Mouse (Mus musculus) C2C12 (cell line): ENCODE measurements around the gene Il21r. TPM values are rescaled to one million over a fixed set of nuclear protein-coding genes. Genes with fewer than 3 reads are reported as not detected.
A peak's percentile ranks its signal among the peaks of the same experiment; 100 is the strongest.

ENCODE experiments used
- H3K27me3 ChIP-seq: one replicate; pipeline ENCODE4 v1.6.1; 2011; ENCODE audit not compliant: control insufficient read depth, insufficient read depth, insufficient read length
- H3K36me3 ChIP-seq: one replicate; pipeline ENCODE4 v1.6.1; 2011; ENCODE audit not compliant: control insufficient read depth, insufficient read depth
- H3K4me3 ChIP-seq: one replicate; pipeline ENCODE4 v1.5.1; 2011; ENCODE audit warnings: mild to moderate bottlenecking, control low read depth; ENCODE audit not compliant: poor library complexity, insufficient read depth, severe bottlenecking
- H3K79me2 ChIP-seq: one replicate; pipeline ENCODE4 v1.6.1; 2011; ENCODE audit not compliant: control insufficient read depth, insufficient read depth
- H3K79me3 ChIP-seq: one replicate; pipeline ENCODE4 v1.6.1; 2011; ENCODE audit warnings: low read depth, control low read depth
- H3ac ChIP-seq: one replicate; pipeline ENCODE3; 2011; ENCODE audit warnings: low read depth; ENCODE audit not compliant: control insufficient read depth, insufficient read length
- CEBPB ChIP-seq: IDR thresholded peaks from one replicate; pipeline ENCODE4 v1.6.1; 2011; ENCODE audit warnings: low read depth, mild to moderate bottlenecking, control low read depth, moderate library complexity
- CTCF ChIP-seq: IDR thresholded peaks from one replicate; pipeline ENCODE4 v1.5.1; 2011; ENCODE audit not compliant: control insufficient read depth, insufficient read depth, insufficient read length
- FOSL1 ChIP-seq: IDR thresholded peaks from one replicate; pipeline ENCODE4 v1.8.0; 2011; ENCODE audit warnings: mild to moderate bottlenecking, low read length; ENCODE audit not compliant: poor library complexity, insufficient read depth, severe bottlenecking
- MAX ChIP-seq: IDR thresholded peaks from one replicate; pipeline ENCODE4 v1.6.1; 2011; ENCODE audit warnings: mild to moderate bottlenecking, control low read depth
- MYOD1 ChIP-seq: IDR thresholded peaks from one replicate; pipeline ENCODE4 v1.6.1; 2011; ENCODE audit warnings: low read depth; ENCODE audit not compliant: control insufficient read depth, insufficient read length
- MYOG ChIP-seq: IDR thresholded peaks from one replicate; pipeline ENCODE4 v1.6.1; 2011; ENCODE audit not compliant: control insufficient read depth, insufficient read length; ENCODE audit errors: extremely low read depth
- USF1 ChIP-seq: IDR thresholded peaks from one replicate; pipeline ENCODE4 v1.6.1; 2011; ENCODE audit warnings: low read depth, mild to moderate bottlenecking, control low read depth, moderate library complexity
- polyA plus RNA-seq: library from polyadenylated mRNA; unstranded; fragments of >200 nt; fragmentation: generic; extraction: Trizol; gene quantifications from one replicate; pipeline ENCODE4 v1.2.1, GENCODE M21; 2012; ENCODE audit warnings: missing spikeins

Gene Il21r
- polyA plus RNA-seq, 1 experiment, result 0.35 TPM

GRCm38 (mm10) chr7:125596406-125596805 lies 6.8 kb upstream of the Il21r start:
- H3K36me3 ChIP-seq, result no peaks in the 10 kb centered on the region
- no peak overlapping the region for H3K4me3 ChIP-seq
- no peak for TF ChIP-seq MYOG
- TF ChIP-seq CEBPB, result peak; percentile 11
- no peak overlapping the region for H3ac ChIP-seq
- no peaks in the 10 kb centered on the region for H3K79me2 ChIP-seq
- no peaks in the 10 kb centered on the region for H3K79me3 ChIP-seq
- H3K27me3 ChIP-seq, result no peaks in the 10 kb centered on the region

- TF ChIP-seq MAX, result no peak
- no peak for TF ChIP-seq CEBPB
- no peak for TF ChIP-seq FOSL1
- no peak for TF ChIP-seq MYOG
- no peak for TF ChIP-seq MYOD1
- no peak for TF ChIP-seq USF1
- TF ChIP-seq CTCF, result no peak
- Histone ChIP-seq H3K27me3 (no peaks in the 10 kb centered on the region), H3K79me2 (no peaks in the 10 kb centered on the region), H3ac (no peak overlapping the region), H3K4me3 (no peak overlapping the region), H3K36me3 (no peaks in the 10 kb centered on the region), H3K79me3 (no peaks in the 10 kb centered on the region)
Measured at GRCm38 (mm10) chr7:125597083-125597482, 6.1 kb upstream of the Il21r start.

GRCm38 (mm10) chr7:125597516-125598347 lies 5.5 kb upstream of the Il21r start:
- TF ChIP-seq FOSL1 (no peak), USF1 (no peak), MAX (no peak), MYOG (no peak), MYOD1 (no peak), CTCF (no peak), CEBPB (no peak)

GRCm38 (mm10) chr7:125599373-125599973 lies 3.8 kb upstream of the Il21r start:
- H3K36me3 ChIP-seq, result no peaks in the 10 kb centered on the region
- H3K79me3 ChIP-seq, result no peaks in the 10 kb centered on the region
- no peak overlapping the region for H3ac ChIP-seq
- H3K27me3 ChIP-seq, result no peaks in the 10 kb centered on the region
- no peak overlapping the region for H3K4me3 ChIP-seq
- no peaks in the 10 kb centered on the region for H3K79me2 ChIP-seq
- TF ChIP-seq MYOG (no peak), CEBPB (no peak), MAX (no peak), FOSL1 (no peak), MYOD1 (no peak), USF1 (no peak), CTCF (no peak)

More at GRCm38 (mm10) chr7:125597516-125598347, 5.5 kb upstream of the Il21r start:
- Histone ChIP-seq H3K79me2 (no peaks in the 10 kb centered on the region), H3K27me3 (no peaks in the 10 kb centered on the region), H3K4me3 (no peak overlapping the region), H3K79me3 (no peaks in the 10 kb centered on the region), H3K36me3 (no peaks in the 10 kb centered on the region), H3ac (no peak overlapping the region)

- H3K79me3 ChIP-seq, result no peaks in the 10 kb centered on the region
- H3K27me3 ChIP-seq, result no peaks in the 10 kb centered on the region
- TF ChIP-seq FOSL1 (no peak), MYOD1 (no peak), MYOG (no peak), MAX (no peak), CEBPB (no peak), USF1 (no peak), CTCF (no peak)
- no peaks in the 10 kb centered on the region for H3K36me3 ChIP-seq
- H3ac ChIP-seq, result no peak overlapping the region
- no peak overlapping the region for H3K4me3 ChIP-seq
- no peaks in the 10 kb centered on the region for H3K79me2 ChIP-seq
Measured at GRCm38 (mm10) chr7:125600136-125600535, 3.1 kb upstream of the Il21r start.
